Mouse (Mus musculus): ENCODE measurements at regions not wholly inside any gene's neighbourhood (a gene's known extent, or its start where the extent isn't known, plus 50 kb on each side); places are given as distances from the start of the nearest gene placed in this dataset.

DNA sequence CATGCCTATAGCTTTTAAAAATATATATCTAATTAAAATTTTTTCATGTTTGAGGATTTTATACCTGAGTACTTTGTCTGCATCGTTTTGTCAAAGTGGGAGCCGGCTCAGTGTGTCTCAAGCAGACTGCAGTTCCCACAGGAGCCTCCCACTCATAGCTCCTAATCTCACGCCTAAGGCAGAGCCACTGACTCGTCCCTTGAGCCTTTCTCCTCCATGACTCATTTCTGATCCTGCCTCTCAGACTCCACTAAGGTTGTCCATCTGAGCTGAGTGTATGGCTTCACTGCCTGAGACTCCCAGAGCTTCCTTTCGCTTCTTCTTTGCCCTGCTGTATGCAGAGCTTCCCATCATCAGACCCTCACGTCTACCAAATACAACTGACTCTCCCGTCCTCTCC, 98.8 kb downstream of the Efnb2 start:
- DNase-seq = no peak

- no peak for DNase-seq
Measured at GRCm38 (mm10) chr8:8558050-8558449, 103.0 kb downstream of the Efnb2 start.

DNA sequence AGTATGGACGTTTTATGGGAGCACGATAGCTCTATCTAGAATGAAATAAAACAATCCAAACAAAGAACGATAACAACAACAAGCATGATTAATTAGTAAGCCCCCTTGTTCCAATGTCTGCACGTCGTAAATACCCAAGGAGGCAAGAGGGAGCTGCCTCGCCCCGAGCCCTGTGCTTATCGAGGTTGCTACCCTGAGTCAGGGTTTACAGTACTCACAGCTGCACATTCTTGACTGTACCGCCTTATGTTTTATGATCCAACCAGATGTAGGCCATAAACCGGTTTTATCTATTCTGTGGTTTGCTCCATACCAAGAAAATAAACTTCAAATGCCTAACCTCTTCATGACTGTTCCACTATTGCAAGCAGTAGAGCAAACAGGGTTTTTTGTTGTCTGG, 104.9 kb downstream of the Efnb2 start:
- no peak for DNase-seq

- DNase-seq = no peak
Measured at GRCm38 (mm10) chr8:8554691-8555090, 106.4 kb downstream of the Efnb2 start.

GRCm38 (mm10) chr8:8552779-8553178, 108.3 kb downstream of the Efnb2 start:
- no peak for DNase-seq

DNA sequence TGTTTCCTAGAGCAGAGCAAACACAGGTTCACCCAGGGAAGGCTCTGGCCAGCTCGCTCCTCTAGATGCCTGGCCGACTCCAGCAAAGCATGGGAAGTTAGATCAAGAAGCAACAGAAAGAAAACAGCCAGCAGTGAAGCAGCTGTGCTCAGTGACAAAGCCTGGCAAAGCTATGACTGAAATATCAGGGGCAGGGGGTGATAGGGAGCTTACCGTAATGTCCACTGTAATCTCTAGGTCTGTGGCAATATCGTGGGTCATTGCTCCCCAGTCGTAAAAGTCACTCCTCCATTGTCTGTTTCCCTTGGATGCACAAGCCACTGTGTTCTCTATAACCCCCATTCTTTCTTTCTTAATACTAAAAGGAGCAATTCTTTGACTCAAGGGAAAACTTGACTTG, 124.4 kb downstream of the Efnb2 start:
- no peak for DNase-seq

GRCm38 (mm10) chr8:8534787-8535186, 126.3 kb downstream of the Efnb2 start:
- no peak for DNase-seq

DNA sequence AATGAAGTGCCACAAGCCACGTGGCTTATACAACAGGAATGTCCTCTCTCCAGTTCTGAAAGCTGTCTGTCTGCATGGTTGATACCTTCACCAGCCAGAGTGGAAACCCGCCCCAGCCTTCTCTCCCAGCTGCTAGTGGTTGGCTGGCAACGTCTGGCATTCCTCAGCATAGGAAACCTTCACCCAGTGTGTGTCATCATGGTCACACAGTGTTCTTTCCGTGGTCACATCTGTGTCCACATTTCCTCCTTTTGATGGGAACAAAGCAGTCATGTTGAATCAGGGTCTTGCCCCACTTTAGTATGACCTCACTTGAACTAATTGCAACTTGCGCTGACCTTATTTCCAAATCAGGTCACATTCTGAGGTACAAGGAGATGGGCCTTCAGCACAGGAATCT, 128.1 kb downstream of the Efnb2 start:
- DNase-seq = no peak

- no peak for DNase-seq
Measured at GRCm38 (mm10) chr8:8530540-8530939, 130.5 kb downstream of the Efnb2 start.

GRCm38 (mm10) chr8:8521532-8521931, 139.5 kb downstream of the Efnb2 start:
- no peak for DNase-seq

GRCm38 (mm10) chr8:8519772-8520191, 141.3 kb downstream of the Efnb2 start:
- DNase-seq = no peak

DNA sequence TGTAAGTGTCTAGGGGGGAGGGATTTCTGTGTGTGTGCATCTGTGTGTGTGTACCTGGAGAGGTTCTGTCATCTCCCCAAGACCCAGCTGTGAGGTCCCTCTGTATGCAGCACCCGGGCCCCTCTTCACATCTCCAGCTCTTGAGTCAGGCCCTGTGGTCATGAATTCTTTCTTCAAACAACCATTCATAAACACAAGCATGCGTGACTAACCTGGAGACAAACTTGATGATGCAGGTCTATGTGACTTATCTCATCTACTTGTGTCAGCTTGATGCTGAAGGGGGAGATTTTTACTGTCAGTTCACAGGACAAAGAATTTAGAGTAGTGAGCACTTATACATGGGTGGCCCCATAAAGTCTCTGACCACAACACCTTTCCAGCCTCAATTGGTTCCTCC, 143.4 kb downstream of the Efnb2 start:
- no peak for DNase-seq

DNA sequence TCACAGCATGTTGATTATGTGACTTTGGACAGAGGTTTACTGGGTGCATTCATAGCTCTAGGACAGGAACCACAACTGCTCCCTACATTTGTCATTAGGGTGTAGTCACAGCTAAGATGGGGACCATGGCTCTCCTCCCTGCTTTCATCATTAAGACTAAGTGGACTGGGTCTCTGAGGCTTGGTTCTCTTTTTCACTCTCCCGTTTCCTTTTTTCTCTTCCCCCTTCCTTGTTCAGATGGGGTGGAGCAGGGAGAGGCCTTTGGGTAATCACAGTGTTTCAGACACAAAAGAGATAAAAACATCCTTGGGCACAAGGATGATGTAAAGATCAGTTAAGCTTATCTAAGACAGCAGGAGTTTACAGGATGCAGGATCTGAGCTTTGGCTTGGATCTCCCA, 144.8 kb downstream of the Efnb2 start:
- no peak for DNase-seq

DNA sequence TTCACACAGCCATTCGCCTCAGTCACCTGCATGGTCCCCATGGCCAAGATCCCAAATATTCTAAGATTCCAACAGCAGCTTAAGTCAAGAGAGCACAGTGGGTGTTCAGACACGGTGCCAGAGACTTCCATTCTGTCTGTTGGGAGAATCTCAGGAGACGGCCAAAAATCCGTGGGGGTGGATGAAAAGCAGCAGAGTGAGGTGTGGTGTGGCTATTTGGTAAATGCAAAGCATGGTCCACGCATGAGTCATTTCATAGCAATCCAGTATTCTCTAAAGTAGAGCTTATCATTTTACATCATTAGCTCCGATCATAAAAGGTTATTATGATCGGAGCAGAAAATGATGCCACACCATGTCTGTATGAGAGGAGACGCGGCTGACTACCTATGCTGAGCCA, 161.1 kb downstream of the Efnb2 start:
- no peak for DNase-seq

GRCm38 (mm10) chr8:8498753-8499152, 162.3 kb downstream of the Efnb2 start:
- no peak for DNase-seq

GRCm38 (mm10) chr8:8495472-8495871, 165.6 kb downstream of the Efnb2 start:
- no peak for DNase-seq

DNA sequence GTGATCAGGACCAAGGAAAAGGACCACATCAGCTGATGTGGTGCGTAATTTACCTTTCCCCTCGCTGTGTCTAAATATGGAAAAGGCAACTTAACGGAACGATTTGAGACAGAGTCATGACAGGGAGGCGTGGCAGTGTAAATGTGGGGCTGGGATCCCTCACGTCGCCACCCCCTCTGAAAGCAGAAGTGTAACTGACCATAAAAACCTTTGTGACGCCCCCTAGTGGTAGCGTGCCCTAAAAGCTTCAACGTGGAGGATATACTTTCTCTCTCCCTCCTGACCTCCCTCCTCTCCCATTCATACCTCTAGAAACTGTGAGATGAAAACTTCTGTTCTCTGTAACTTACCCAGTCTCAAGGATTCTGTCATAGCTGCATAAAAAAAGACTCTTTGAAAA, 166.8 kb downstream of the Efnb2 start:
- no peak for DNase-seq

DNA sequence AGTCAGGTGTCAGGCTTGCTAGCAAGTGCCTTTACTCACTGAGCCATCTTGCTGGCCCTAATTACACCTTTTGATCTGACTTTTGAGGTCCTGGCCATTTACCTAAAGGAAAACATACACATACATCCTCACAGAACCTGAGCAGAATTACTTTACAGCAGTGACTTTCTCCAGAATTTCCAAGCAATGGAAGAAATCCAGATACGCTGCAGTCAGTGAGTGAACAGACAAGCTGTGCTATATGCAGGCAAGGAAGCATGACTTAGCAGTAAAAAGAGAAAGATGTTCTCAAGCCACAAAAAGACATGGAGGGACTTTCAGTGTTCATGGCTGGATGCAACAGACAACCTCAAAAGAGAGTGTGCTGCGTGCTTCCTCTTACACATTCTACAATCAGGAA, 169.1 kb downstream of the Efnb2 start:
- no peak for DNase-seq

DNA sequence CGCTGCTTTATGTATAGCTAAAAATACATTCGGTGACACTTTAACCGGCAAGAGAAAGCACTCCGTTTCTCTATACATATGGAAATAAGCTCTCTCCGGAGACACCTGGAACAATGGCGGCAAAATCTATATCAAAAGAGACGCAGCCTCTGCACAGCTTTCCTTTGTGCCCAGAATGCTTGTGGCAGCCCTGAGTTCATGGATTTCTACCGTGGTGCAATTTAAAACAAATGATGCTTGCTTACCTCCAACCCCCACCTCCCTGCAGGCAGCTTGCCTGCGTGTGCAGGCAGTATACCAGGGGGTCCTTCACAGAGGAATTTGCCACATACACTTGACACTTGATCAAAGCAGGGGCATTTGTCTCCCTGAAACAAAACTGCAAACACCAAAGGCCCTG, 171.3 kb downstream of the Efnb2 start:
- no peak for DNase-seq

GRCm38 (mm10) chr8:8488695-8489571, 172.1 kb downstream of the Efnb2 start:
- DNase-seq = no peak

DNA sequence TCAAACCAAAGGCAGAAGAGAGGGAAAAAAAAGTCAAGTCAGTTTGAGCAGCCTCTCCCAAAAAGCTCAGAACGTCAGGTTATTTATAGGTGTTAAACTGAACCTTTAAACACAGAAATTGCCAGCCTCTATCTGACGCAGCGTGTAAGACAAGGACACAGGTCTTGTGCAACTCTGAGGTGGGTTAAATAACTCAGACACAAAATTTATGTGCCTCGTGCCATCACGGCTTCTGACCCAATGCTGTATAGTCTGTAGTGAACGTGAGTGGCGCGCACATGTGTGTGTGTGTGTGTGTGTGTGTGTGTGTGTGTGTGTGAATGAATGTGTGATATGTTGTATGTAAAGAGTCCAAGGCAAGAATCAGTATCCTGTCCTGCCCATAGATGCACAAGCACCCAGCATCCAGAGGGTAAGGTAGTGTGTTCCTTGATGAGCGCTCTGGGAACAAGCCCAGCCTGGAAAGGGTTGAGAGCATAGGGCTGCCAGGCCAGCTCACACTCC, 172.8 kb downstream of the Efnb2 start:
- DNase-seq = no peak

DNA sequence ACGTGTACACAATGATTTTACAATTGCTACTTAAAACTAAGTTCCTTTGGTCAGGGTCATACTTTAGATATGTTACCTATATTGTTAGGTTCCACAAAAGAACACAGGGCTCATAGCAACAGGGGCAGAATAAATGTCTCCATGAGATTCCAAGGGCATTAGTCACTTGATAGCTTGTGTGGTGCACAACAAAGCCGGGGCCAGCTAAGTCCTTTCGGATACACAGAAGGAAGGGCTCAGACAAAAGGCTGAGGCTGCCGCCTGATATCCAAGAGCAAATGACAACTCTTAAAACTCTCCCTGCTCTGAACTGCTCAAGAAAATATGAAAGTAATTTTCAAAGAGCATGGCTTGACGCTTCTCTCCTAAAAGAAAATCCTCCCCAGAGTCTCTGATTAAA, 173.3 kb downstream of the Efnb2 start:
- DNase-seq = no peak

- no peak for DNase-seq
Measured at GRCm38 (mm10) chr8:8486866-8487265, 174.2 kb downstream of the Efnb2 start.

DNA sequence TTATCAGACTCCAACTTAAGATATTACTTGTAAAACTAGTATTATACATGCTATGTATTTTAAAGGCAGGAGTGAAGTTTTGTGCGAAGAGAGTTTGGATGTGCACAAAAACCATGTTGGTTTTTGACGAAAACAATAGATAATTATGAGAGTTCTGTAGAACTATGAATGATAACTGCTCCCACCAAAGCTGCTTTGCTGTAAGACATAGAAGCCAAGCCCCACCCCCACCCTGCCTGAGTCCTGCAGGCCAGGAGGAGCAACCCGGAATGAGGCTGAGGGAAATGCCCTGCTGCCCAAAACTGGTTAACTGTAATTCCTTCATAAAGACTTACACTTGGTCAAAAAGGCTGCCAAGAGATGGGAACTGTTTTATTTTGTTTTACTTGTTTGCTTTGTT, 175.8 kb downstream of the Efnb2 start:
- DNase-seq = no peak

- no peak for DNase-seq
Measured at GRCm38 (mm10) chr8:8484546-8484945, 176.5 kb downstream of the Efnb2 start.

All from B cell, adult 2 months (primary cell).